Mouse (Mus musculus): ENCODE data around the gene Megf6. TPM values are rescaled to one million over a fixed set of nuclear protein-coding genes. Genes with fewer than 3 reads are reported as not detected.

The Megf6 gene
- total RNA-seq, 2 experiments from 2014 or later = 5.1 to 5.2 TPM

Other genes starting within 250 kb of the Megf6 start
- 10 to 100 TPM; 22.4 to 25.1 TPM for gene A430005L14Rik, start 213.5 kb upstream of the Megf6 start, total RNA-seq (2021)
- 10 to 100 TPM; 12.2 to 16.0 TPM for gene Dffb, start 195.6 kb upstream of the Megf6 start, total RNA-seq (2021)
- 10 to 100 TPM; 32.1 to 38.4 TPM for gene Cep104, start 195.5 kb upstream of the Megf6 start, total RNA-seq (2021)
- gene Lrrc47, start 159.0 kb upstream of the Megf6 start, total RNA-seq (2021) = 10 to 100 TPM; 64.5 to 70.7 TPM
- 1 to 10 TPM; 6.6 to 7.6 TPM for gene Smim1, start 144.5 kb upstream of the Megf6 start, total RNA-seq (2021)
- 1 to 10 TPM; 1.1 to 1.3 TPM for gene Ccdc27, start 128.1 kb upstream of the Megf6 start, total RNA-seq (2021)
- 1 to 10 TPM; 1.6 to 3.1 TPM for gene Trp73, start 30.5 kb upstream of the Megf6 start, total RNA-seq (2021)
- 10 to 100 TPM; 33.8 to 36.0 TPM for gene Wrap73, start 28.4 kb upstream of the Megf6 start, total RNA-seq (2021)
- gene Tprgl, start 10.1 kb upstream of the Megf6 start, total RNA-seq (2021) = 100 to 1,000 TPM; 161 to 177 TPM
- gene Arhgef16, start 130.9 kb downstream of the Megf6 start, total RNA-seq (2021) = under 1 TPM; 0.33 to 0.72 TPM
- gene B230104I21Rik, start 165.4 kb downstream of the Megf6 start, total RNA-seq (2021) = under 1 TPM in 1 of 2 experiments, not detected in 1; 0.46 TPM

Data from layer of hippocampus, postnatal 36 days (tissue).